Mouse (Mus musculus): ENCODE measurements around the gene Abhd17c.

- TF ChIP-seq EP300 (IDR thresholded peaks at IDR 0.05; ENCODE audit: low read depth), result no peak
- no peak for TF ChIP-seq CTCF (IDR thresholded peaks at IDR 0.05; ENCODE audit: low read depth)
Observed at GRCm38 (mm10) chr7:84068931-84069330, 82.8 kb downstream of the Abhd17c start.

All from liver, postnatal 0 days (tissue).